Mouse (Mus musculus): Measurements from ENCODE around the gene Enho.
"Not testable (repeated sequence)": the region's sequence is repeated elsewhere in the genome, so short reads cannot be mapped to it uniquely, and the experiment has no call there.

Enho gene

GRCm38 (mm10) chr4:41639913-41640507 is at the start of gene Enho:
Enho (minus strand) TSS chr4:41640324.
- peak; percentile 96 to 98 for DNase-seq

- DNase-seq, result not testable (repeated sequence)
Observed at GRCm38 (mm10) chr4:41688562-41688961, 48.4 kb upstream of the Enho start.

- not testable (repeated sequence) for DNase-seq
Observed at GRCm38 (mm10) chr4:41685882-41686492, 45.9 kb upstream of the Enho start.

GRCm38 (mm10) chr4:41684931-41685453 is 44.9 kb upstream of the Enho start:
- not testable (repeated sequence) for DNase-seq

- DNase-seq, result not testable (repeated sequence)
Observed at GRCm38 (mm10) chr4:41684131-41684930, 44.2 kb upstream of the Enho start.

GRCm38 (mm10) chr4:41683303-41683702 is 43.2 kb upstream of the Enho start:
- DNase-seq, result not testable (repeated sequence)

GRCm38 (mm10) chr4:41682789-41683188 is 42.7 kb upstream of the Enho start:
- no peak for DNase-seq

- DNase-seq, result no peak
Observed at GRCm38 (mm10) chr4:41681947-41682346, 41.8 kb upstream of the Enho start.

GRCm38 (mm10) chr4:41681176-41681575 is 41.1 kb upstream of the Enho start:
- DNase-seq, result no peak

GRCm38 (mm10) chr4:41679291-41679690 is 39.2 kb upstream of the Enho start:
- no peak for DNase-seq

- peak in 1 of 2 experiments; percentile 30 for DNase-seq
Observed at GRCm38 (mm10) chr4:41678863-41679262, 38.7 kb upstream of the Enho start.

GRCm38 (mm10) chr4:41677006-41677629 is 37.0 kb upstream of the Enho start:
- DNase-seq, result peak in 1 of 2 experiments; percentile 43

GRCm38 (mm10) chr4:41676248-41677005 is 36.3 kb upstream of the Enho start:
- peak in 1 of 2 experiments; percentile 67 for DNase-seq

GRCm38 (mm10) chr4:41673186-41673585 is 33.1 kb upstream of the Enho start:
- no peak for DNase-seq

GRCm38 (mm10) chr4:41672522-41672963 is 32.4 kb upstream of the Enho start:
- no peak for DNase-seq

GRCm38 (mm10) chr4:41671963-41672480 is 31.9 kb upstream of the Enho start:
- DNase-seq, result no peak

GRCm38 (mm10) chr4:41671500-41671899 is 31.4 kb upstream of the Enho start:
- no peak for DNase-seq

GRCm38 (mm10) chr4:41670836-41671235 is 30.7 kb upstream of the Enho start:
- DNase-seq, result no peak

GRCm38 (mm10) chr4:41666646-41667045 is 26.5 kb upstream of the Enho start:
- no peak for DNase-seq

- peak; percentile 26 to 29 for DNase-seq
Observed at GRCm38 (mm10) chr4:41665009-41665675, 25.0 kb upstream of the Enho start.

GRCm38 (mm10) chr4:41664533-41664932 is 24.4 kb upstream of the Enho start:
- peak; percentile 33 to 36 for DNase-seq

All from kidney, postnatal 36 days (tissue).